Mouse (Mus musculus) cerebellum, adult 2 months (tissue): ENCODE data around the gene Elp5.

Experiments used
- CTCF ChIP-seq: fragments of 200-500 bp; IDR thresholded peaks from 2 replicates; pipeline ENCODE4 v1.5.1; 2011; ENCODE audit warnings: low read depth, mild to moderate bottlenecking, control low read depth, low read length, moderate library complexity, borderline replicate concordance; ENCODE audit not compliant: insufficient read depth
- POLR2A ChIP-seq: fragments of 200-500 bp; IDR thresholded peaks from 2 replicates; pipeline ENCODE4 v1.6.1; 2011; ENCODE audit warnings: low read length, control low read depth, borderline replicate concordance; ENCODE audit not compliant: insufficient read depth

- TF ChIP-seq CTCF (no peak), POLR2A (no peak)
These were observed 11.5 kb downstream of the Elp5 start for GRCm38 (mm10) chr11:69970775-69971174.
